Mouse (Mus musculus) frontal cortex, postnatal 36 days (tissue): Measurements from ENCODE around the gene Slco4c1.
A peak's percentile ranks its signal among the peaks of the same experiment; 100 is the strongest.

Source experiments
- DNase-seq, 2 experiments: peaks; one replicate each; pipeline ENCODE4 v3.0.0; 2022; ENCODE audit warnings: low spot score in 2 of 2

Gene Slco4c1

DNA sequence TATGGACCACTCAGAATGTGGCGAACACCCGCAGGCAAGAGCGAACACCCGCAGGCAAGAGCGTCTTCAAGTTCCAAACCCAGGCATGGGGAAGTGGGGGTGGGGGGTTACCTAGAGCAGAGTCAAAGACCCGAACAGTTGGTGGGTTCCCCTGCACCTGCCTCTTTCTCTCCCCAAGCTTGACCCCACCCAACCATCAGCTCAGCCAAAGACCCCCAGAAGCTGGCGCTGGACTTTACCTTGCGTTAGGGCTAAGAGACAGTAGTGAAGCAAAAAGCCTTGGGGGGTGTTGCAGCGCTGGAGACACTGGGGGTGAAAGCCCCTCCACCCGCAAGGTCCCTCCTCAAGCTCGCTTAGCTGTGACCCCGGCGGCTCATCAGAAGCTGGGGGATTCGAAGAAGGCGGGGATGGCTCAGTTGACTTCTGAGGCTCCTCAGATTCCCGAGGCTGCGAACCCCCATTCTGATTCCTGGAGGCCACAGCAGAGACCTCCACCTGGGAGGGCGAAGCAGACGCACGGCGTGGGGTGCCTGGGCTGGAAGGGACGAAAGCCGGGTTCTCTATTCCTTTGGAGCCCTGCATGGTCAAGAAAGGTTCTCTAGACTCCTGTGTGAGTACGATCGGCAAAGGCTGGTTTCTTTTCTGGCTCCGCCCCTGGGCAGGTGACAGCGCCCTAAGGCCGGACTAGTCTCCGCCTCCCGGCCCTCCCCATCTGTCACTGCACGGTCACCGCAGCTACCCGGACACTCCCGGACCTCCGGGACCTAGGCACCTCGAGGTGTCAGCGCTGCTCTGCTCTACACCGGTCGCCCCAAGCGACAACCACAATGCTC is at the start of gene Slco4c1:
Slco4c1 (minus strand) TSS at position 644 of the 833 bp plus-strand sequence.
- DNase-seq: peak; percentile 60 to 72

DNA sequence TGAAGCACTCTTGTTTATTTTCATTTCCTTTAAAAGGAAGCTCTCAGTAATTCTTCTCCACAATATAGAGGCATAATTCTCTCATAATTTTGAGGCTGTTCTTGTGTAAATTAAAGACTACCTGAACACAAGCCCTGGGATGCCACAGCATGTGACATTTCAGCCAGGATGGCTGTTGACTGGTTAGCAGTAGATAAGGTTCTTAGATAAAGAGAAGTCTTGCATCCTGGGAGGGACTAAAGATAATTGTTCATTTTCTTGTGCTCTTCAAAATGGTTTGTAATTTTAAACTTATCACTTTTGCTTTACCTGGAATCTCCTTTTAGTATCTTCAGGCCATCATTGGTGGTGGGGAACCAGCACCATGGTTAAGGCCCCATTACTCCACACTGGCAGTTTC is 45.4 kb upstream of the Slco4c1 start:
- no peak for DNase-seq

DNA sequence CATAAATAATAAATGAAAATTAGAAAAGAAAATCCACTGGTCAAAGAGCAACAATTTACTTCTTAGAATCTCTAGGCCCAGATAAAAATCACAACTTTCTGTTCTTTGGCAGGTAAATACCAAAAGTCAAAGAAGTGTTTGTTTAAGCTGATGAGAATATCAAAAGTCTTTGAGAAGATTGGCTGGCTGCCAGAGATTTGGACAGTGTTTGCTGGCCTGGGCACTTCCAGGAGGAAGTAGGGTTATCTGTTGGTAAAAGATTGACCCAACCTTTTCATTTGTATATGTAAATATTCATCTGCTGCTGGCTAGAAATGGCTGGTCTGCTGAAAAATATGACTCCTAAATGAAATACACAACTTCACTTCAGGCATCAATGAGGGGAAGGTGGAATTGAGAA is 11.8 kb upstream of the Slco4c1 start:
- DNase-seq: no peak

DNA sequence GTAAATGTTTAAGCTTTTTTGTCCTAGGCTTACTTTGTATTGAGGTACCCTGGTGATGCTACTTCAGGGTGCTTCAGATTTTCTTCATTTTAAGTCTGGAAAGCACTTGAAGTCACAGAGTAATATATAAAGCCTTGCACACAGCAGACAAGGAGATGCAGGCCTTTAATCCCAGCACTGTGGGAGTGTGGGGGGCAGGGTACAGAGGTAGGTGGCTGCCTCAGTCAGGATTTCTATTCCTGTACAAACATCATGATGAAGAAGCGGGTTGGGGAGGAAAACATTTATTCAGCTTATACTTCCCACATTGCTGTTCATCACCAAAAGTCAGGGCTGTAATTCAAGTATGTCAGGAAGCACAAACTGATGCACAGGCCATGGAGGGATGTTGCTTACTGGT is 6.6 kb upstream of the Slco4c1 start:
- peak in 1 of 2 experiments; percentile 22 for DNase-seq

DNA sequence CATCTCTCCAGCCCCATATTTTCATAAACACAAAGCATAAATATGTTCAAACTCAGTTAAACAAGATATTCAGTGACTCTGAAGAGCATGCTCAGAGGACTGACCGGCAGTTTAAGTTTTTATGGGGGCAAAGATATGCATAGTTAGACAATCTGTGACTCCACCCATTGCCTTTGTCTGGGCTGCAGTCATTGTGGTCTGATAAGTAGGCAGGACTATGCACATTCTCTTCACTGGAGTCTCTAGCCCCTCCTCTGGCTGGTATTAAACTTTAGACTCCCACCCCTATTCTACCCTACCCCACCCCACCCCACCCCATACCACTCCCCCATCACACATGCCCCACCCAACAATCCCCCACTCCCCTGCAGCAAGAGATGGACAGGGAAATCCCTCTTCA is 4.1 kb upstream of the Slco4c1 start:
- no peak for DNase-seq

DNA sequence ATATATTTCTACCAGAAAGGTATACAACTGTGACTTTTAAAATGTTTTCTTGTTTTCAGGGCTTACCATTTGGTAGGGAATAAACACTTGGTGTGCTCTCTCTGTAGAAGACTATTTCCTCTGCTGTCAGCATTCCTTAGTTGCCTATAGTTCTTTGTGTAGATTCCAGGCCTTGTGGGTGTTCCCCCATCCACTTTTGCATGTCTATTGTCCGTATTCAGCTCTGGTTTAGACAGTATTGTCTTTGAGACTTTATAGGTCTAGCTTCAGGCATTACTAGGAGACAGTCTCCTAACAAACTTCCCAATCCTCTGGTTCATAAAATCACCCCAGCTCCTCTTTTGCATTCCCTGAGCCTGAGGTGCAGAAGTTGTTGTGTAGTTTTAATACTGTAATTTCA is 2.7 kb upstream of the Slco4c1 start:
- no peak for DNase-seq

DNA sequence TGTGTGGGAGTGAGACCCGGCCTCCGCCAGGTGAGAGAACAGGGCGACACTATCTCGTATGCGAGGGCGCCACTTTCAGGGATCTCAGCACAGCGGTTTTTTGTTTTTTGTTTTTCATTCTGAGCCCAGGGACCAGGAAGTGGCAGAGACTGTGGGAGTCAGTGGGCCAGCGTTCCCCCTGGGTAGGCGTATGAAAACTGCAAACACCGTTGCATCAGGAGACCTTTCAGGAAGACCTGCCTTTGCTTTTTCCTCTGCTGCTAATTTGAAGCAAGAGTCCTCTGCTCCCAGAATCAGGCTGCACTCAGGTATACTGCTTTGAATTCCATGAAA is 356 bp upstream of the Slco4c1 start:
- no peak for DNase-seq

DNA sequence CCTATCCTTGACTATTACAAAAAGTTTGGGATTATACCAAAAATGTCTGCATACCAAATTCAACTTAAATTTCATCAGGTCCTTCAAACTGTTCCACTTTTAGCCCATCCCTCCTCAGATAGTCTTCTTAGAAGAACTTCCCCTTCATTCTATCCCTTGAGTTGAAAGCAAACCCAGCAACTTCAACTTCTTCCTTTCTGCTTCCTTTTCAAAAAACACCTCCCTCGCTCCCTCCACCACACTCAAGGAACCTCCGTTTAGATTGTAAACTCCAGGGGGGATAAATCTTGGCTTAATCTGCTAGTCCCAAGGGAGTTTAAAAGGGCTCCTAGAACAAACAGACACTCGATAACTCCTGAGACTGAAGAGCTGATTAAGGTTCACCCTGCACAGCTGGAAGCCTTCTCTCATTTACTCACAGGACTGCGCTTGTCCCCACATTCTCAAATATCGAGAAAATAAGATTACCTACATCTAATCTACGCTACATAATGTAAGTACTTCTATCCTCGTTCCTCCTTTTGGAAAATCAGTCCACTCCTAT is 1.1 kb downstream of the Slco4c1 start:
- peak in 1 of 2 experiments; percentile 4 for DNase-seq

DNA sequence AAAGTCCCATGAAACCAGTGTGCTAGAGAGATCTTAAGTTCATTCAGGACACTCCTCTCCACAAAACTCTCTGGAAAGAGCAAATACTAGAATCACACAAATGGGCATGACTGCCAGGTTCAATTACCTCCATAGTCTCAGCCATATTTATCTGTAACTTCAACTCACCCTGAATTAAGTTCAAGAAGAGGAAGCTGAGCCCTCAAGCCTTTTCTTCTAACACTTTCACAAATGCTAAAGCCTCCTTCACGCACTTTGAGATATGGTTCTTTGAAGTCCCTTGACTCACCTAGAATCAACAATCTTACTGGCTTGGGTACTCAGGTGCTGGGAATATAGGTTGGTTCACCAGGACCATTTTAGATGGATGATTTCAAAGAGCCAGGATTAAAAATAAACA is 3.2 kb downstream of the Slco4c1 start:
- DNase-seq: no peak

DNA sequence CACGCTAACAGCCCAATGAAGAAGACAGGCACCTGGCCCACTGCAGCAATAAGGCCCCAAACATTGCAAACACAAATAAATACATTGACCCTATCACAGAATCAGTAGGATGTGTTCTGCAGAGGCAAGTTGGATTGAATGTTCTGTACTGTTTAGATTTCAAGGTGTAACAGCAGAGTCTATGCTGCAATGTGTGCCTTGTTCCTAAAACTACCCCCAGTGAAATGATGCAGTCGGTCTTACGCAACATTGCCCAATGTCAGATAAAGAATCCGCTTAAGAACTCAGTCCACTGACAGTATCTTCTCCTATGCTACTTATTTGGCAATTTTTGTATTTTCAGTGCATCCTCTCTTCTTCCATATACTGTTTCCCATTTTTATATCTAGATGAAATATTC is 6.0 kb downstream of the Slco4c1 start:
- no peak for DNase-seq

DNA sequence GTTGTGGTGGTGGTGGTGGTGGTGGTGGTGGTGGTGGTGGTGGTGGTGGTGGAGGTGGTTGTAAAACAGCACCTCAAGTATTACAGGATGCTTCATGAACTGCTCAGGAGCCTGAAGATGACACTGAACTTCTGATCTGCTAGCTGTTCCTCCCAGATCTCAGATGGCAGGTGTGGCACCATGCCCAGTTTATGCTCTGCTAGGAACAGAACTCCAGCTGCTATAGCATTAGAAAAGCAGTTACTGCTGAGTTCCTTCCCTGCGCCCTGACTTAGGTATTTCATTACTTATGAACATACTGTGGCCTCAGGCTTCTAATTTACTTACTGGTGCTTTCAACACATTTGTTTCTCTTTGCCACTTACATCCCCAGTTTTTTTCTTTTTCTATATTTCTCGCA is 7.9 kb downstream of the Slco4c1 start:
- DNase-seq: no peak

DNA sequence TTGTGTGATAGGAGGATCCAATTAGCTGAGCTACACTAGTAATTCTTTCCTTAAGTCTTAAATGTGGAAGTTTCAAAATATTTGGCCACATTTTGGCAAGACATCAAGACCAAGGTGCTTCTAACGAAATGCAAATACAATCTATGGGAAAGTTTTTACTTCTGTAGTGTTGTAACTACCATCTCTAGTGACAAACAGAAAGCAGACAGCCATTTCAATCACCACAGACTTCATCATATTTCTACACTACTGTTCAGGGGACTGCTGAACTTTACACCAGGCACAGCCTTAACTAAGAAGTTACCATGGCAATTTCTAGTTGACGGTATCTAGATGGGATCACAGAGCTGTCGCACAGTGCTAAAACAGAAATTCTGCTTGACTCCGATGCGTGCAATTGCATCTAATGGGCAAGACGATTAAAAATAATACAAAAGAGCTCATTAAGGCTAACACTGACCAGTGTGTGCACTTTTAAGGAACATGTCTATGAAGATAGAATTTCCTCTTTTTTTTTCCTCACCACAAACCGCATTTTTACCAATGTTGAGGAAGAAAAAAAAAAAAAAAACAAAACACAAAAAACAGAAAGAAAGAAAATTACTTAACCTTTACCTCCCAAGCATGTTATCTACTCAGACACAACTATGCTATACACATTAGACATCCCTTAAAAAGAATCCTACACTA is 11.8 kb downstream of the Slco4c1 start:
- no peak for DNase-seq

DNA sequence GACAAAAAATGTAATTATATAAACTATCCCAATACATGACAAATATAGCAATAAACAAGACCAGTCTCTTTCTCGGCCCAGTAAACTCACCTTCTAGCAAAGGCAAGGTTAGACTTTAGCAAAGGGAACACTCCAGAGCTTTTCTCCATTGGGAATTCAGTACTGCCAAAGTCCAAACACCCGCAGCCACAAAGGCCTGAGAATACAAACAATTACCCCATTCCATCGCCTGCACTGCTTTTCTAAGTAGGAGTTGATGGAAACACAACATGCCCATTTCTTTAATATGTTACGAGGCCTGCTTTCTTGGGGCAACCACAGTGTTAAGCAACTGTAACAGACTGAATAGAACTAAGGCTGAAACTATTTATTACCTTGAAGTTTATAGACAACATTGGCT is 18.4 kb downstream of the Slco4c1 start:
- DNase-seq: no peak

DNA sequence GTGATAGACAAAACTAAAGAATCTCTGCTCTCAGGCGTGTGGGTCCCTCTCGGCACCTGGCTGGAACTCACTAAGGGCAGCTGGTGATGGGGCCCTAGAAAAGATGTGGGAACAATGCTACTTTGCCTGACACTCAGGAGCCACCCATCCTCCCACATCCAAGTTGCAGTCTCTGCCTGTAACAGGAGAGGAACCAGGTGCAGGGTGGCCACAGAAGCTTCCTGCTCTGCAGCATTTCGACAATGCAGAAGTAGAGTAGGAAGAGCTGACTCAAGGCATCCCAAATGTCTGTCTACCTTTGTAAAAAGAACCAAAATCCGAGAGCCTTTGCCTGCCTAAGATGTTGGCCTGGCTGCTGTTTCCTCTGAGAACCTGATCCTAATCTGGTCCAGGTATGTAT is 22.9 kb downstream of the Slco4c1 start:
- DNase-seq: no peak

DNA sequence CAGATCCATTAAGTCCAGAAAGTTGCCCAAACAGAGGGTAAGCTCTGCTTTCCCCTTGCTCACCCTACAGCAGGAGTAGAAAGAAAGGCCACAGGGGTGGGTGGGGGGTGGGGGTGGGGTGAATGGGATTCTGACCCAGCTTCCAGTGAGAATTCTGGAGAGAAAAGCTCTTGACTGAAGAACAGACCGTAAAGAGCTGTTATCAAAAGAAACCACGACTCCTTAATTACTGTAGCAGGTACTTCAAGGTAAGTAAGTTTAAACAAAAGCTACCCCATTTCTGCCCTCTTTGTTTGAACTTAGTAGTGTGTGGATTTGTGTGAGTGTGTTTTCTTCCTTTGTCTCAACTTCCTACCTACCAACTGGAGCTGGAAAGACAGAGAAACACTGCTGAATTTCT is 23.4 kb downstream of the Slco4c1 start:
- DNase-seq: no peak

DNA sequence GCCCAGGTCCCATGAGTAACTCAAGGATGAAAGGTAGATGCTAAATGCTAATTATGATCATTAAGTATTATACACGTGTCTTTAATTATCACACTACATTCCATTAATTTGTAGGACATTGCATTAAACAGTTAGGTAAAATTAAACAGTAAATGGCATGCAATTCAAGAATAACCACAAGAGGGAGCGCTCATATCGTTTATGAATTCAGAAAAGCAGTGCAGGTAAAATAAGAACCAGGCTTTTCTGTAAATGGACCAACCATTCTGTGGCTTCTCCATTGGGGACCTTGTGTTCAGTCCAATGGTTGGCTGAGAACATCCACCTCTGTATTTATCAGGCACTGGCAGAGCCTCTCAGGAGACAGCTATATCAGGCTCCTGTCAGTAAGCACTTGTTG is 25.2 kb downstream of the Slco4c1 start:
- peak; percentile 3 to 49 for DNase-seq

DNA sequence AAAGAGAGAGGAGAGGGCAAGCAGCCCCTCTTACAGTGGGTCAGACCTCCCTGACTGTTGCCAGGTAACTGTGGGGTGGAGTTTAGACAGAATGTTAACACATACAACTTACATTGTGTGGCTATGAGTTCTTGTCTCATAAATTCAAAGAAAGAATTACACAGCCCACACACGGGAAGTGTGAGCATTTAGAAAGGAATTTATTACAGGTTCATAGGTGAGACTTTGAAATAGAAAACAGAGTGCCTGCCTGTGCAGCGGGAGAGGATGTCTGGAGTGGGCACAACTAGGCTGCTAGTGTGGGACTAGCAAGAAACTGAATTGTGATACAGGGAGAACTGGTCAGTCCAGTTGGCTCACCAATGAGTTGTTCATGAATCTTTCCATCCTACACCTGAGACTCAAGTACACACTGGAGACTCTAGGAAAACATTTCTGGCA is 66.7 kb downstream of the Slco4c1 start:
- DNase-seq: no peak

DNA sequence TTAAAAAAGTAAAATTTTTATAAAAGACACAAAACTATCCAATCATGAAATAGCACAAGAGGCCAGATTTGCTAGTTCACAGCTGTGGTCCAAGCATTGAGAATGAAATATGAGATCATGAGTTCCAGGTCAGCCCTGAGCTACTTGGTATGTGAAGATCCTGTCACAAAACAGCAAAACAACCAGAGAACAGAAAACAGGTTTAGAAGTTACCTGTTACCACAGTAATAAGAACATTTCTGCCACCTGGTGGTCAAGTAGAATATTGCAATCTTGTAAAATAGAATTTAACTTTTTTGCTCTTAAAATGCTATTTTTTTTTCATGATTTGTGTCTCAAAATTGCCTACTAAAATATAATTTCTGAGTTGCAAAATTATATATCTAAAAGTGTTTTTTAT is 70.4 kb downstream of the Slco4c1 start:
- no peak for DNase-seq

DNA sequence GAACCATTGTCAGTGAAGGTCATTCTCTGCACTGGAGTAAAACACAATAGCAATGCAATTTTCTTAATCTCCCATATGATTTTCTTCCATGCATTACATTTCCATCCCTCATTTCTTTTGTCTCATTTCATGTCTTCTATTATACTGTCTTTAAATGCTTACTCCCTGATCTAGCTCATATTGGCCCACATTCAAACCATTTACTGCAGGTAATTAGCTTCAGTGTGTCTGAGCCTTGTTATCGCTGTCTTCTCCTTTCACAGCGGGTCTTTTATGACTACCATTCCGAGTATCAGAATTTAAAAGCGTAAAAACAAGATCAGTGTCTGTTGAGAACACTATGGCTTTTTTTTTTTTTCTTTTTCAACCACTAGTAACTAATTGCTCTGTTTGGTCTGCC is 77.3 kb downstream of the Slco4c1 start:
- no peak for DNase-seq

DNA sequence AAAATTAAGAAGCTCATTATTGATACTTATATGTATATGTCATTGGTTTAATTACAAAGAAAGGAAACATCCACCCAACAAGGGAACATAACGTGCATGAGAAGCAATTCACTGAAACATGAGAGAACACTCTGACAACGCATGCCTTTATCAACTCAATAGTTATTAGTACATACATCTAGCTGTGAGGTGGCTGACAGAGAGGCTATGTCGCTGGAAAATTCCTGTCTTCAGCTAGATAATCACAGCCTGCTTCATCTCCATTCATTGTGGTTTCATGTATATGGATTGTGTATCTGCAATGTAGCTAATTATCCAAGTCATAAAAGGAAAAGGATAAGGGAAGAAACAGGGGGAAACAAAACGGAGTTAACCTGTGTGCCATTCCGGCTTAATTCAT is 77.7 kb downstream of the Slco4c1 start:
- DNase-seq: no peak

DNA sequence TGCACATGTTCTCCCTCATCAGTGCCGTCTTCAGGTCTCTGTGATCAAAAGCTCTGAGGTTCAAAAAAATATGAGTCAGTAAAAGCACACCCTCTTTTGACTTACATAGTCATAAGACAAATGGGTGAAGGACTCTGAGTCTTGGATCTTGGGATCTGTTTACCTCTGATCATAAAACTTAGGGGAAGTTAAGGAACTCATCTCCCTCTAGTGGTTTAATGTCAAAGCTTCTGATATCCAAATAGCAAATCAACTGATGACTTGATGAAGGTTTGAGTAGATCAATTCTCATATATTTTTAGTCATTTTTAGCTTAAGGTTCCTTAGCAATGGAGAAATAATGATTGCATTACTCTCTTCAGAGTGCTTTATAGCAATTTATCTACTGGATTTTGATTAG is 82.7 kb downstream of the Slco4c1 start:
- no peak for DNase-seq

DNA sequence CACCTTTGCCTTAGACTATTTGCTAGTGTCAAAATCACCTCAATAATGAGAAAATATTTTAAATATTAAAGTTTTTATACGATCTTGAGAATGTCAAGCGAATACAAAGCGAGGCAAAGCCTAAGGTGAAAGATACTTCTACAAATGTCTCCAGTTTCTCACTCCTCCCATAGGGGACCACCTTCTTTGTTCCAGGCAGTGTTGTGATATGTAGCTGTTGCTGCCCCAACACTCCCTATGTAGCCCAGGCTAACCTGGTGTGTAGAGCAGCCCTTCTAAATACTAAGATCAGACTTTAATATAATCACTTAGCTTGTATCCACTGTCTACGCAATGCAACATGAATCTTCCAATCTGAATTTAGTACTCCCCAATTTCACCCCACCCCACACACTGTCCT is 97.8 kb downstream of the Slco4c1 start:
- DNase-seq: no peak

DNA sequence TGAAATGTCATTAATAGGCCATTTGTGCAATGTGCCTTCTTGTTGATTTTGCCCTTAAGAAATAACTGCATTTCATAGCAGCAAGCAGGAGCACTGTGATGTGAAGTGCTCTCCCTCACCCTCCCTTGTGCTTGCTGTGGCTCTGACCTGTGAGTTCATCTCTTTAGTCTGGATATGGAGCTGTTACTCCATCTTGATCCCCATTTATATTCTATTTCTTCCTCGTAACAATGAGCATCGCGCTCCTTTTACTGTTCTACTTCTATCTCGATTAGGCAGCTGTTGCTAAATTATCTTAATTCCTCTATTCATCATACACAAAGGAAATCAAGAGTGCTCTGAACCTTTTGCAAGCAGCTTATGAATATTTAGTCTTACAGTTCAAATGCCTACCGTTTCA is 98.3 kb downstream of the Slco4c1 start:
- no peak for DNase-seq
